Mouse (Mus musculus) bone marrow, adult 2 months (tissue): Measurements from ENCODE around the gene Ccdc157.

Experiments
- CTCF ChIP-seq: fragments of 200-500 bp; IDR thresholded peaks from 2 replicates; pipeline ENCODE4 v1.5.1; 2011; ENCODE audit warnings: low read length, control low read depth; ENCODE audit not compliant: control insufficient read depth, insufficient read depth
- POLR2A ChIP-seq: fragments of 200-500 bp; IDR thresholded peaks from 2 replicates; pipeline ENCODE4 v1.6.1; 2011; ENCODE audit warnings: low read depth, mild to moderate bottlenecking, control low read depth, low read length, borderline replicate concordance; ENCODE audit not compliant: control insufficient read depth

- TF ChIP-seq POLR2A (no peak), CTCF (no peak)
Measured at GRCm38 (mm10) chr11:4141505-4141904, 18.6 kb downstream of the Ccdc157 start.
